Mouse (Mus musculus) CD4-positive helper T cell, adult 2 months (primary cell): ENCODE data around the gene Wdr62.
A peak's percentile ranks its signal among the peaks of the same experiment; 100 is the strongest.

ENCODE experiments used
- DNase-seq: peaks from one replicate; pipeline ENCODE4 v3.0.0-alpha.2; 2012; ENCODE audit warnings: low read depth, missing footprints, low spot score

Wdr62 gene

DNA sequence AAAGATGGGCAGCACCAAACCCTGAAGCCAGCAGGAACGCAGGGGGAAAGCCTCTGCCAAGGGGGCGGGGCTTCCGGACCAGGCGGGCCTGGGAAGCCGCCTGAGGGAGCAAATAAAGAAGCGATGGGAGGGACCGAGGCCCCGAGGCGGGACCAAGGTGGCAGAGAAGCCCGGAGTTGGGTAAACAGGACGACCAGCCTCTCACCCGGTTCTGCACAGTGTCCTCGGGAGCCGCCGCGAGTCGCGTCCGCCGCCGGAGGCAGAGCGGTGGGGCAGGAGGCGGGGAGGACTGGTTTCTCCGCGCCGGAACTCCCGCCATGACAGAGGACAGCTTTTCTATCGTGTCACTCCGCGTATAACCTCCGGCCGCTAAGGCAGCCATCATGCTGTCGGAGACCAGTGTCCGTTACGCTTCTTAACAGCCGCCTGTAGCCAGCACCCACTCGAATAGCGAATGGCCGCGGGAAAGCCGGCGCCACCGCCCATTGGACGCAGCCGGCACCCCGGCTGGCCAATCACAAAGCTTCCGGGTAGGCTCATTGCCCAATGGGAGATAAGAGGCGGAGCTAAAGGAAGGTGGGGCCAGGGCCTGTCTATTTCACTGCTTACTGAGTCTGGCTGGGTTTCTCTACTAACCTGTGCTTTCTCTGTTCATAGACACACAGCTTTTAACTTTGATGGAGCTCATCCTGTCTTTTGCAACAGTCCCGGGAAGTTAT, at the start of gene Wdr62, which contains the start of gene Thap8:
Wdr62 (minus strand) TSS at position 469 of the 719 bp plus-strand sequence.
Thap8 (plus strand) TSS at position 144 of the 719 bp plus-strand sequence.
- DNase-seq: peak; percentile 95

DNA sequence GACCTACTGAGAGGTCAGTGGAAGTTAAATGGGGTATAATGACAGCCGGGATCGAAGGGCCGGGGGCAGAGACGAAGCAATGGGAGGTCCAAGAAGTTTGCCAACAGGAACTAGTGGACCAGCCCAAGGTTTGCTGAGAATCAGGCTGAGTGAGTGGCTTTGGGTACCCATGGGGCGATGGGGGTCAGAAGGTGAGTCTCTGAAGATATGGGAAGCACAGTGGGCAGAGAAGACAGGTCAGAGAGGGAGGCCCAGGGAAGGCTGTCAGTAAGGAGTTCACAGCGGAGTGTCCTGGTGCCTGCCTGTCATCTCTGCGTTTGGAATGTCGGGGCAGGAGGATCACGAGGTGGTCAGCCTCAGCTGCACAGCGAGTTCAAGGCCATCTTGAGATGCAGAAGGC, 48.2 kb upstream of the Wdr62 start:
- no peak for DNase-seq

DNA sequence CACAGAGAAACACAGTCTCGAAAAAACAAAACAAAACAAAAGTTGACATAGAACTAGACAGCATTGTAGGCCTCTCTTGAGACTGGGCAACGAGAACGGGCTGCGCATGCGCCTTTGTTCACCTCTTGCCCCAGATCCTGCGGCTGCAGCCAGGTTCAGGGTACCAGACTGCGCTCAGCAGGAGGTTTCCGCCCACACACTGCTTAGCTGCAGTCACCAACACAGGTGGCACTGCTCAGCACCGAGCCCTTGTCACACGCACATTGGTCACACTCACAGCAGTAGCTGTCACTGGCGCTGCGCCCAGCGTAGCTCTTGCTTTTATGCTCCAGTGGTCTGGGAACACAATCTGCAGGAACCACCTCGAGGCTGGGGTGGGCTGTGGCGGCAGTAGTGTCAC, 46.9 kb upstream of the Wdr62 start:
- peak; percentile 55 for DNase-seq

DNA sequence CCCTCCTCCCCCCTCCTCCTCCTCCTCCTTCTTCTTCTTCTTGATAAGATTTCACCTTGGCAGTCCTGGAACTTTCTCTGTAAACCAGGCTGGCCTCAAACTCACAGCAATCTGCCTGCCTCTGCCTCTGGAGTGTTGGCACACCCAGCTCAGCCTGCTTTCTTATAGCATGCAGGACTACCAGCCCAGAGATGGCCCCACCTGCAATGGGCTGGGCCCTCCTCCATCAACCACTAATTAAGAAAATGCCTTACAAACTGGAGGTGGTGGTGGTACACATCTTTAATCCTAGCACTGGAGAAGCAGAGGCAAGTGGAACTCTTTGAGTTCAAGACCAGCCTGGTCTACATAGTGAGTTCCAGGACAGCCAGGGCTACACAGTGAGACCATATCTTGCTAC, 46.2 kb upstream of the Wdr62 start:
- no peak for DNase-seq

DNA sequence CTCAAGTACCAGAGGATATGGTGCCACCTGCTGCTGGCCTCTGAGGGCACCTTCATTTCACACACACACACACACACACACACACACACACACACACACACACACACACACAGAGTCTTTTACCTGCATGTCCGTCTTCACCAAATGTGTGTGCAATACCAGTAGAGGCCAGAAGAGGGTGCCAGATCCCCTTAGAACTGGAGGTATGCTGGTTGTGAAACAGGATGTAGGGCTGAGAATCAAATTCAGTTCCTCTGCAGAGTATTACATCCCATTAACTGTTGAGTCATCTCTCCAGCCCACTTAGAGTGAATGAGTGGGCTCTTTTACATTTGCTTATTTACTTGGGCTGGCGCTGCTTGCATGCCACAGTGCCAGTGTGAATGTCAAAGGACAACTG, 45.1 kb upstream of the Wdr62 start:
- DNase-seq: peak; percentile 77

DNA sequence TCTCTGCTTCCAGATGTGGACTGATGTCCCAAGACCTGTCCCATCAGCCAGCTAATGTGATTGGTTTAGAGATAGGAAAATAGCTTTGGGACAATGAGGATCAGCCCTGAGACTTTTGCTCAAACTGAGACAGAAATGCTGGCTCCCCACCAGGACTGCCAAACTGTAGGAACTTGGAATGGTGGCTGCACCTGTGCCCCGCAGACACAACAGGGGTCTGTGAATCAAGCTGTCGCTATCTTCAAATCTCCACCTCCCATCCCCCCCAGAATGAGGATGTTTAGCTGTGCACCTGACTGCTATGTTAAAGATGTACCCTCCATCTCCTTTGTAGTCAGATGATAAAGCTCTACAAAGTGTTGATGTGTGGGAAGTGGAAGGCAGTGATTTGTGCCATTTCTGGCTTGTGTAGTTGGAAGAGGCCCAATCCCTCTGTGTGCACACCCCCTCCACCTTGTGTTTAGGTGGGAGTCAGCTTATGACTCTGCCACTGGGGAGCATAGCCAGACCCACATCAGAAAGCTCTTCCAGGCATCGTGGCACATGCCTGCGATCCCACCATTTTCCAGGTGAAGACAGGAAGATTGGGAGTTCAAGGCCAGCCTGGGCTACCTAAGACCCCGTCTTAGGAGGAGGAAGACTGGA, 44.2 kb upstream of the Wdr62 start:
- DNase-seq: no peak

DNA sequence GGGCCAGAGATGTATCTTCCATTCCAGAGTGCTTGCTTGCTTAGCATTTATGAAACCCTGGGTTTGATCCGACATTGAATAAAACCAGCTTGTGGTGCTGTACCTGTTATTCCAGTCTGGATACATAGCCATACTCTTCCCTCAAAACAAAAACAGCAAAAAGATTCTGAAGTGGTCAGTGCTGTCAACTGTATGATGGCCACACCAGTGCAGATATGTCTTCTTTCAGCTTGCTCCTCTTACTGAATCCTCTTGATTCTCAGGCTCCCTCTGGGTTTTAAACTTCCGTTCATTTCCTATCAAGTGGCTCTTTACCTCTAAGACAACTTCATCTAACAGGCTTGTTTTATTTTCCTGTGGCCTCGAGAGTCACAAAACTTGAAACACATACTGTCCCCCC, 43.6 kb upstream of the Wdr62 start, which contains the start of gene Sdhaf1:
Sdhaf1 (minus strand) TSS at position 101 of the 400 bp plus-strand sequence.
- DNase-seq: no peak

DNA sequence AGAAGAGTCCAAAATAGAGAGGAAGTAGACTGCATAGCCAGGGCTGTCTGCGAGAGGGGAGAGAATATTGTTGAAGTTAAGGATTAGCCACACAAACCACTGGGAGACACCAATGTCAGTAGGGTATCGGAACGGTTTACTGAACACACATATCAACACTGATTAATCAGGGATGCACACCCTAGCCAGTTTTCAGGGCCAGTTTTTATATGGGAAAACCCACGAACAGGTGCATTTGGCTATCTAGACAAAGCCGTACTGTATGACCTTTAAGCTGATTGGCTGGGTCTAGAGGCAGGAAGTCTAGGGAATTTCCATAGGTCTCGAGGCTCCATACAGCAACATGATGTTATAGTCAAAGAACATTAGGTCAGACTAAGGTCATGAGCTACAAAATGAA, 42.6 kb upstream of the Wdr62 start:
- DNase-seq: peak; percentile 85

DNA sequence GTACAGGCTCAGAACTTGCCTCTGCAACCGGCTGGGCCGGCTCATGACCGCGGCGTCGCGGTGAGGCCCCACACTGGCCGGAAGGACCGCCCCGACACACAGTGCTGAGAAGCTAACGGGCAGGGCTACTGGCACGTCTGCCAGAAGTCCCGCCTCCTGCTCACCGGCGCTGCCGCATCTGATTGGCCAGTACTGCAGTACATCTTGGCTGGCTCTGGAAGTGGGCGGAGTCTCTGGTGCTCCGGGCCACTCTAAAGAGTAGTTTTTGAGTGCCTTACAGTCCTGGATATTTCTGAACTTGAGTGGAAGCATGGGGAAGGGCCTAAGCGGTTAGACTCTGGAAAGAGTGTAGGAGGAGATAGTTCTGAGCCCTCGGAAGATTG, 42.1 kb upstream of the Wdr62 start:
- peak; percentile 97 for DNase-seq

DNA sequence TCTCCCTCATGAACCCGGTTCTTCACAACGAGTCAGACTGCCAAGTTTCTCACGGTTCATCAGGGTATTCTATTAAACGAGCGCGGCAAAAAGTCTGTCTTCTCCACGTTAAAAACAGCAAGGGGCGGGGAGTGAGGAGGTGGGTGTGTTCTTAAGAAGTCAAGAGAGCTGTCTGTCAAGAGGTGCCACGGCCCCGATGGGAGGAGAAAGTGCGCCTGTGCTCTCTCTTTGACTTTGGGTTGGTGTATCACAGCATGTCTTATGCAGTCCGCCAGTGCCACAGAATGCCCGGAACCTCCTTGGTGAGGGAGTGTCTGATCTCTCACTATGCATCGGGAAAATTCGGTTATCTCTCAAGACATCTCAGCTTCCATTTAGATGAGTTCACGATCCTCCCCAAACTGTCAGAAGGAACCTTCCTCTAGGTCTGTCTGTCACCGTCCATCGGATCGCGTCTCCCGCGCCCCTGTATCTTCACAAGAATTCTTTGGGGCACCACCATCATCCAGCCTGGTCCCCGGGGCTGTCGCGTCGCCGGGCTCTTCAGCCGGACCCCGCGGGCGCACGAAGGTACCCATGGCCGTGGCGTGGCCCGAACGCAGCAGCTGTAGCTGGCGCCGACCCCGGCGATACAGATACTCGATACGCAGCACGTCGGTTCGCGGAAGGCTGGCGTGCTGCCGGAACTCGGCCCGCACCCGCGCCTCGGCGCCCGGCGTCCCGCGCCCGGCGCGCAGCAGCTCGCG, 41.5 kb upstream of the Wdr62 start, which contains the start of gene E130208F15Rik:
E130208F15Rik (plus strand) TSS at position 202 of the 746 bp plus-strand sequence.
- DNase-seq: peak; percentile 91

DNA sequence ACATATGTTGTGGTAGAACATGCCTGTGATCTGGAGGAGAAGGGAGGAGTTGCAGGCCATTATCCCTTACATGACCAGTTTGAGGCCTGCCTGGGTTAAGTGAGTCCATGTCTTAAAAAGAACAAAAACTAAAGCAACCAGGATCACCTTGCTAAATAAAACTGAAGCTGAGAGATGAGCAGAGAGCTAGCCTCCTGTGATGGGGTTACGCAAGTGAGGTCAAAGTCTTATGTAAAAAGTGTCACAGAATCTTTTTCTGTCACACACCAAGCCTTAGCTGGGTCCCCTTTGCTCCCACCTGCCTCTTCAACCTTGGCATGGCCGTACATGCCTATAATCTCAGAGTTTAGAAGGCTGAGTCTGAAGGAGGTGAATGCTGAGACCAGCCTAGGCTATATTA, 40.7 kb upstream of the Wdr62 start:
- no peak for DNase-seq

DNA sequence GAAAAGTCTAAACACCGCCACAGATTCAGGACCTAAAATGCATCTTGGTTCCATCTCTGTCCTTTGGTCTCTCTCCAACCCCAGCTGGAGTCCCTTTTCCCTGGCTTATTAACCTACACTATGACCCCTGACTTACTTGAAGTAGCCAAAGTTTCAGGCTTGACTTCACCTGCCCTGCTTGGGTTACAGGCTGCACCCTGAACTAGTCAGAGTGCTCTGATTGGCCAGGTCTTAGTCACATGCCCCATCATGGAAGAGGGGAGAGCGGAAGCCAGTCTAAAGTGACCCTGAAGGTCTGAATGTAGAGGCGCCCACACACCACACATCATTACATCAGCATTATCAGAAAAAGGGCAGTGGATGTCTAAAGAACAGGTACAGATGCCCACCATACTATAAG, 37.9 kb upstream of the Wdr62 start:
- no peak for DNase-seq

DNA sequence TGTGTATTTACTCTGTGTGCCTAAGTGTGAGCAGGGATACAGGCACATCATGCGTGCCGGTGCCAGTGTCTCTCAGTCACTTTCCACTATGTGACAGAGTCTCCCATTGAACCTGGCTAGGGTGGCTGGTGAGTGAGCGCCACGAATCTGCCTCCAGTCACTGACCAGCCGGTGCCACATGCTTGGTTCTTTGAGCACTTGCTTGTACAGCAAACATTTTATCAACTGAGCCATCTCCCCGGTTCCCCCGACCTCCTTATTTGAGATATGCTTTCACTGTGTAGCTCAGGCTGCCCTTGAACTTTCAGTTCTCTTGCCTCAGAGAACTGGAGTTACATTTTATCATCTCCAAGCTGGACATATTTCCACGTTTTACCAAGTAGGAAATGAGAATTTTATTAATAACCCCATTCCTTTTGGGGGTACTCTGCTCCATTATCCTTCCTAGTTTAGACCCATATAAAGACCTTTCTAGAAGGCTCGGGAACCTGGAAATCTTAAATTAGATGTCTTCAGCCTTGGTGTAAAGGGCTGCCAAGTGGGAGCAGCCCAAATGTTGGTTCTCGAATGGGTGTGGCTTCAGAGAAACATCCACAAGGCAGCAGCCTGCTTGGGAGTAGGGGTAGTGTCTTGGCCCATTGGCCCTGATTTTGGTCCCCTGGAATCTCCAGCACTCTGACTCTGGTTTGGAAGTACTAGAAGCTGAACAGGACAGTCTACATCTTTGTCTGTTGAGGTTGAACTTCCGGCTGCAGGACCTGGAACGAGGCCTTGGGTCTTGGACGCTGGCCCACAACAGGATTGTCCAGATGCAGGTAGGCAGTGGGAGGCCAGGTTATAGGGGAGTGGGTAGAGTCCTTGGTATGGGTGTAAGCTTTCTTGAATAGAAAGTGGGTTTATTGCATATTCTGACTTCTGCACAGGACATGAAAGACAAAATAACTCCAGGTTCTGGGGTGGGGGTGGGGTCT, 35.6 kb upstream of the Wdr62 start:
- no peak for DNase-seq

DNA sequence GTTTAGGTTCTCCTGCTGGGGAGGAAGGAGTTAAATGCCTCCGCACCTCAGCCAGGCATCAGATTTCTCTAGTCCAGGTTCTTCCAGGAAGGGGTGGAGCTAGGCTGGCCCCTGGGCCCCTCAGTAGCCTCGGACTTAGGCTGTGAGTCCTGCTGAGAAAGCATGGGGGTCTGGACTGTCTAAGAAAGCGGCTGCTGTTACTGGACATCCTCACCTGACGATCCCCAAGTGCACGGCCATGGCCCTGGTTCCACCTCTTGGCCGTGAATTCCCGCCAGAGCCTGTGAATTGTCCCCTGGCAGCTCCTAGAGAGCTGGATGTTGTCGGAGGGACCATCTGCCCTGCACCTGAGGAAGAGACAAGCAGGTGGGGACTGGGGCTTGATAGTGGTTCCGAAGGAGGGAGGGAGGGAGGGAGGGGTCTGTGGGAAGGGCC, 34.5 kb upstream of the Wdr62 start, which contains the start of gene Syne4:
Syne4 (plus strand) TSS at position 87 of the 435 bp plus-strand sequence.
- DNase-seq: no peak

DNA sequence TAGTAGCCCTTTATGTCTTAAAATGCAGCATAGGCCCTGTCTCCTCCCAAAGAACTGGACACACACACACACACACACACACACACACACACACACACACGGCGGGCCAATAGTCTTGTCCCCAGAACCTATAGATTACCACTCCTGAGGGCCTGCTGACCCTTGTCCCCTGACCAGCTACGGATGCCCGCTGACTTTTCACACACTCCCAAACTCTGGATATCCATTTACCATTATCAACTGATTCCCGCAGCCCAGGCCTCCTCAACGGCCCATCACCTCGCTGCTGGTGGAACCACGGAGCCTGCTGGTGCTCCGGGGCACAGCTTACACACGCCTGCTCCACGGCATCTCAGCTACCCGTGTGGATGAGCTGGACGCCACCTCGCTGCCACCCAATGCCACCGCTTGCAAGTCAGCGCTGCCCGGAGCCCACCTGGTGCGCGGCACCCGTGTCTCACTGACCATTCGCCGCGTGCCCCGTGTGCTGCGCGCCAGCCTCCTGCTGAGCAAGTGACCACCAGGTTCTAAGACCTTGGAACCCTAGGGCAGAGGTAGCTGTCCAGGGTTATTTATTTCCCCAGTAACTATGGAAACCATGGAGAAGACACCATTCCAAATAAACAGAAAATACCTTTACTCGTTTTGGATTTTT, 33.6 kb upstream of the Wdr62 start:
- no peak for DNase-seq

DNA sequence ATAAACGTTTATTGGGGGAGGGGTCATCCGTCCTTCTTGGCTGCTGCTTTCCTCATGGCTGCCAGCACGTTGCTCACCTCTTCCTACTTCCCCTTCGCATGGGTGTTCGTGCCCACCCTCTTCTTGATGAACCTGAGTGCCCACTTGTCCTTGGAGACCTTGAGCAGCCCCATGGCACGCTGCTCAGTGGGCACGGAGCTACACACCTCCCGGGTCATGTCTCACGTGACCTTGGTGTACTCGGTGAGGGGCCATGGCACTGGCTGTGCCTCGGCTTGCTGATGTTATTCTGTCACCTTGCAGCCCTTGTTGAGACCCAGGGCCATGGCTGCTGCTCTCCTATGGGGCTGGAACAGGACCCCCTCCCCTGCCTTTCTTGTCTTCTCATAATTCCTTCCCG, 29.9 kb upstream of the Wdr62 start:
- no peak for DNase-seq

DNA sequence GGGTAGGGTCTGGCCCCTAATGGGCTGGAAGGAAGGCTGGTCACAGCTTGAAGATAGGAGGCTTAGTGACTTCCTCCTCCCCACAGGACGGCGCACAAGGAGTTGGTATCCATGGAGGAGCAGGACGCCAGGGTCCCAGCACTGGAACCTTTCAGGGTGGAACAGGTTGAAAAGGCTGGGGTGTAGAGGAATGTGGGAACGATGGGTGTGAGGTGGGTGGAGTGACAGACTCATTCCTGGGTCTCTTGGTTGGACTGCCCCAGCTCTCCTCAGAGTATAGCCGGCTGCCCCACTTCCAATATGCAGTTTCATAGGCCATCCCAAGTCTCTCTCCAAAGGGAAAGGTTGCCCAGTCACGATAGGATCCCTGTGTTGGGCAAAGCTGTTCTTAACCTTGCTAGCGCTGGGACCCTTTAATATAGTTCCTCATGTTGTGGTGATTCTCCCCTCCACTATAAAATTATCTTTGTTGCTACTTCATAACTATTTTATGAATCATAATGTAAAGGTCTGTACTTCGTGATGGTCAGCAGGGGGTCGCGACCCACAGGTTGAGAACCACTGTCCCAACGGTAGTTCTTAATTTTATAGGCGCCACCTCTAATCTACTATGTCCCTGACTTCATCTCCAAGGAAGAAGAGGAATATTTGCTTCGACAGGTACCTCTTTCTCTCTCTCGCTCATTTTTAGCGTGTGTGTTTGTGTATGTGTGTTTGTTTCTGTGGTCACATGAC, 29.3 kb upstream of the Wdr62 start:
- no peak for DNase-seq

DNA sequence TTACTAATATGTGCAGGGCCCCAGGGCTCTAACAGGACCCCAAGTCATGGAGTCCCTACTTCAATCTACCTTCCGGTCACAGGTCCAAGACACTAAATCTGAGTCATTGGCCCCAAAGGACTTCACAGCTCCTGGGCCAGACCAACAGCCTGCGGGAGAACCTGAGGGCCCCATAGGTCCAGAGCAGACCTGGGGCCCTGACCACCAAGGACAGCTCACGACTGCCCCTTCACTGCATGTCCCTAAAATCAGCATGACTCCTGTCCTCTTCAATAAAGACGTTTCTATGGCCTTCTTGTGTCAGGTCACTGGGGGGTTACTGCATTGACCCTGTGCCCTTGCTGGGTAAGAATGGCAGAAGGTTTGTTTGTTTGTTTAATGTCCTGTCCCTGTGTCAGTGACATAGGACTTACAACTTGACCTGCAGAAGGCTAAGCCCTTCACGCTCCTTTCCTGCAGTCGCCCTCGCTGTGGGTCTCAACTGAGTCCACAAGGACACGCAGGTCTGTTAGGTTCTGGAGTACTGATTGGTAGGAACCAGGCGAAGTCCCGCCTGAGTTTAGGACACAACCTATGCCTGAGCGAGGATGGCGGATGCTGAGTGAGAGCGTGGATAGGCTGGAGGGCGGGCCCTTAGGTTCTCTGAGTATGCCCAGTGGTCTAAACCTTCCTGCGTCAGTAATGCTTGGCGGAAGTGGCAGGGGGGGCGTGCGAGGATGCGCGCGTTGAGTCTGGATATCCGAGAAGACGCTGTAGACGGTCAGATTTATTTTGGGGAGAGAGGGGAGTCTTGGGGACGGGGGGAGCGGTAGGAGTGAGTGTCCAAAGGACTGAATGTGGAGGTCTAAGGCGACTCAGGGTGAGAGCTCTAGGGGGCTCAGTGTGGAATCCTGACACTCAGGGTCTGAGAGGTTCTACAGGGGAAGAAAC, 28.1 kb upstream of the Wdr62 start, which contains the start of gene Alkbh6:
Alkbh6 (plus strand) TSS at position 642 of the 930 bp plus-strand sequence.
- peak; percentile 97 for DNase-seq
